Mouse (Mus musculus) megakaryocyte progenitor cell, adult 5-6 weeks (primary cell): Measurements from ENCODE around the gene Otos. TPM values are rescaled to one million over a fixed set of nuclear protein-coding genes. Genes with fewer than 3 reads are reported as not detected.

Experiments used
- ATAC-seq: replicated peaks from 2 replicates; pipeline ENCODE4 v1.8.0; 2016; ENCODE audit warnings: mild to moderate bottlenecking, moderate TSS enrichment, inconsistent platforms; ENCODE audit not compliant: poor library complexity
- total RNA-seq, 2 experiments: library from RNA; stranded (forward) in 1 of 2; stranded (reverse) in 1 of 2; fragments of 157-497, 149-512 nt in 1 of 2; fragments of 200-1000 nt in 1 of 2; gene quantifications; 2 replicates each; pipeline versions ENCODE4 v1.2.3 to v1.2.4; 2015 to 2017

Gene Otos
- total RNA-seq, 2 experiments from 2014 or later = 2.4 to 5.0 TPM

GRCm38 (mm10) chr1:92613175-92613574 lies 35.5 kb downstream of the Otos start:
- ATAC-seq = no peak

GRCm38 (mm10) chr1:92611008-92611407 lies 37.6 kb downstream of the Otos start:
- peak; percentile 76 for ATAC-seq

GRCm38 (mm10) chr1:92607711-92608110 lies 40.9 kb downstream of the Otos start:
- ATAC-seq = no peak

- no peak for ATAC-seq
These were observed 43.2 kb downstream of the Otos start, which contains the start of gene Olfr1410 for GRCm38 (mm10) chr1:92605482-92605881. Gene Olfr1410 (plus strand): TSS chr1:92605782.

GRCm38 (mm10) chr1:92596019-92596418 lies 52.6 kb downstream of the Otos start:
- no peak for ATAC-seq

Other genes with a start within 250 kb of the Otos start
- gene Ndufa10, start 175.0 kb downstream of the Otos start, total RNA-seq (2015) = 175 TPM in 2 replicates
- 101 and 110 TPM in 2 replicates for gene Ndufa10, start 175.0 kb downstream of the Otos start, total RNA-seq (2017)
- gene Olfr1416, start 163.7 kb downstream of the Otos start, total RNA-seq (2015) = not detected in 2 replicates
- gene Olfr1416, start 163.7 kb downstream of the Otos start, total RNA-seq (2017) = not detected in 2 replicates
- gene Olfr1415, start 152.7 kb downstream of the Otos start, total RNA-seq (2015) = not detected in 2 replicates
- gene Olfr1415, start 152.7 kb downstream of the Otos start, total RNA-seq (2017) = not detected in 2 replicates
- gene Olfr1414, start 130.2 kb downstream of the Otos start, total RNA-seq (2015) = not detected in 2 replicates
- not detected in 2 replicates for gene Olfr1414, start 130.2 kb downstream of the Otos start, total RNA-seq (2017)
- not detected in 2 replicates for gene Olfr1413, start 77.5 kb downstream of the Otos start, total RNA-seq (2015)
- gene Olfr1413, start 77.5 kb downstream of the Otos start, total RNA-seq (2017) = not detected in 2 replicates
- not detected in 2 replicates for gene Olfr1412, start 63.1 kb downstream of the Otos start, total RNA-seq (2015)
- gene Olfr1412, start 63.1 kb downstream of the Otos start, total RNA-seq (2017) = not detected in 2 replicates
- not detected in 2 replicates for gene Olfr1411, start 54.4 kb downstream of the Otos start, total RNA-seq (2015)
- gene Olfr1411, start 54.4 kb downstream of the Otos start, total RNA-seq (2017) = not detected in 2 replicates
- gene Olfr1410, start 43.1 kb downstream of the Otos start, total RNA-seq (2015) = not detected in 2 replicates
- gene Olfr1410, start 43.1 kb downstream of the Otos start, total RNA-seq (2017) = not detected in 2 replicates
- gene Olfr12, start 31.1 kb downstream of the Otos start, total RNA-seq (2015) = not detected in 2 replicates
- gene Olfr12, start 31.1 kb downstream of the Otos start, total RNA-seq (2017) = not detected in 2 replicates
- 149 and 186 TPM in 2 replicates for gene Cops9, start 6.9 kb downstream of the Otos start, total RNA-seq (2015)
- gene Cops9, start 6.9 kb downstream of the Otos start, total RNA-seq (2017) = 108 and 180 TPM in 2 replicates
- 41.5 and 51.3 TPM in 2 replicates for gene Gpc1, start 182.8 kb upstream of the Otos start, total RNA-seq (2015)
- 58.8 and 70.5 TPM in 2 replicates for gene Gpc1, start 182.8 kb upstream of the Otos start, total RNA-seq (2017)